Mouse (Mus musculus): ENCODE data around the gene Rpl14.
A peak's percentile ranks its signal among the peaks of the same experiment; 100 is the strongest.

Gene Rpl14

DNA sequence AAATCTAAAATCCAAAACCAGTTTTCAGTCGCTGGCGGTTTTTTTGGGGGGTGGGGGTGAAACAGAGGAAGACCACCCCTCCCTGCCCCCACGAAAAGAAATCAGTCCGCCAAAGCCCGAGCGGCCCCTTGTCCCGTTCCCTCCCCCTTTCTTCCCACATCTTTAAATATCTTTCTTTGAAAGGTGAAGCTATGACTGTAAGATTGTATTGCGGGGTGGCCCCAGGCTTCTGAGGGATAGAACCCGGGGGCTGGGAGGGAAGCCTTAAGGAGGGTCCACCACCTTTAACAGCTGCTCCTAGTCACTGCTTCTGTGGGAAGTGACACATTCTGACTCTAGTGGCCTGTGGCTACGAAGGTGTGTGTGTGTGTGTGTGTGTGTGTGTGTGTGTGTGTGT lies 32.3 kb downstream of the Rpl14 start:
- no peak for DNase-seq (ENCODE audit: low spot score in 2 of 2)

GRCm38 (mm10) chr9:120603956-120604355 lies 32.7 kb downstream of the Rpl14 start:
- DNase-seq (ENCODE audit: low spot score in 2 of 2), result no peak

GRCm38 (mm10) chr9:120611055-120611454 lies 39.8 kb downstream of the Rpl14 start:
- no peak for DNase-seq (ENCODE audit: low spot score in 2 of 2)

DNA sequence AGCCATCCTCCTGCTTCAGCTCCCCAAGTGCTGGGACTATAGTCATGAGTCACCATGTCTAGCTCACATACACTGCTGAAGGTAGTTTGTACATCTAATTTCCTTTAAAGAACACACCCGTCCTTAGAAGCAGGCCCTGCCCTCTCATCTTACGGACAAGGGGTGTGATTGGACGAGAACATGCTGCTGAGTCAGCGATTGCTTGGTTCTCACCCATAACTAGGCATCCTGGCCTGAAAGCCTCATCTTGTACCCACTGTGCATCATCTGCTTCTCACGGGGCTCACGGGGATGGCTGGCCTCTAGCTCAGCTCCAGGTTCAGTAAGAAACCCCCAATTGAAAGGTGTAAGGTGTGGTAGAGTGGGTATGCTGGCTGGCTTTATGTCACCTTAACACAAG lies 42.8 kb downstream of the Rpl14 start:
- no peak for DNase-seq (ENCODE audit: low spot score in 2 of 2)

- no peak for DNase-seq (ENCODE audit: low spot score in 2 of 2)
These were observed 46.9 kb downstream of the Rpl14 start for GRCm38 (mm10) chr9:120618101-120618500.

DNA sequence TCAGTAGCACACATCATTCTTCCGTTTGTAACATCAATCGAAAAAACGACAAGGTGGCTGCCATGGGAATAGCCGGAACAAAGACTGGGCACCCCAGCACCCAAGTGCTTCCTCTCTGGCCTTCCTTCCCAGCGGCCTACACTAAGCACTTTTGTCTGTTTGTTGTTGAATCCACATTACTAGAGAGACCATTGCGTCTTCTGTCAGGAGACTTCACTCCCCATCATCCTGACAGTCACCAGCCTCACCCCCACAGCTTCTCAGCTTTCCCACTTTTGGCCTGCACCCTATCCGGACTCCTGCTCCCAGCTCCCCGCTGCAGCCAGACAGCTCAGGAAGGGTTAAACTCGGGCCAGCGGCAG lies 48.1 kb downstream of the Rpl14 start:
- DNase-seq (ENCODE audit: low spot score in 2 of 2), result no peak

GRCm38 (mm10) chr9:120619709-120620408 lies 48.6 kb downstream of the Rpl14 start:
- DNase-seq (ENCODE audit: low spot score in 2 of 2), result peak in 1 of 2 experiments; percentile 31

- DNase-seq (ENCODE audit: low spot score in 2 of 2), result no peak
These were observed 49.1 kb downstream of the Rpl14 start for GRCm38 (mm10) chr9:120620409-120620745.

Data from frontal cortex, postnatal 10 days (tissue).